Mouse (Mus musculus): ENCODE measurements around the gene Ccr7. TPM values are rescaled to one million over a fixed set of nuclear protein-coding genes. Genes with fewer than 3 reads are reported as not detected.

Gene Ccr7
- polyA plus RNA-seq, 1 experiment = 0.38 TPM

- no peak overlapping the region for H3K4me2 ChIP-seq (ENCODE audit: low read depth)
- no peak for TF ChIP-seq MYOD1 (IDR thresholded peaks at IDR 0.05; ENCODE audit: control insufficient read depth in 1 of 3, insufficient read length in 2 of 3, low read depth in 2 of 3)
- no peak for TF ChIP-seq POLR2A (IDR thresholded peaks at IDR 0.05; ENCODE audit: insufficient read length, low read depth)
- peak in 1 of 3 experiments; percentile 26 for TF ChIP-seq MYOG (IDR thresholded peaks at IDR 0.05; ENCODE audit: control insufficient read depth in 1 of 3, insufficient read depth in 1 of 3, insufficient read length in 2 of 3, low read depth in 2 of 3)
- no peak for TF ChIP-seq CEBPB (IDR thresholded peaks at IDR 0.05; ENCODE audit: insufficient read depth, poor library complexity, severe bottlenecking)
- no peak overlapping the region for H3K4me3 ChIP-seq
- no peaks in the 10 kb centered on the region for H3K79me2 ChIP-seq (ENCODE audit: control insufficient read depth, insufficient read depth)
- H3K27me3 ChIP-seq (ENCODE audit: control insufficient read depth, insufficient read depth, insufficient read length) = no peaks in the 10 kb centered on the region
- no peaks in the 10 kb centered on the region for H3K36me3 ChIP-seq (ENCODE audit: control insufficient read depth, insufficient read depth)
- H3ac ChIP-seq (ENCODE audit: control insufficient read depth, insufficient read length) = no peak overlapping the region
Observed at GRCm38 (mm10) chr11:99142493-99143095, 12.3 kb downstream of the Ccr7 start.

- Histone ChIP-seq H3K36me3 (ENCODE audit: control insufficient read depth, insufficient read depth) (no peaks in the 10 kb centered on the region), H3K4me3 (no peak overlapping the region)
Observed at GRCm38 (mm10) chr11:99142046-99142445, 12.8 kb downstream of the Ccr7 start.

GRCm38 (mm10) chr11:99141600-99141999, 13.3 kb downstream of the Ccr7 start:
- no peak overlapping the region for H3ac ChIP-seq (ENCODE audit: control insufficient read depth, insufficient read length)
- peak overlapping the region; percentile 9 for H3K4me2 ChIP-seq (ENCODE audit: low read depth)
- no peaks in the 10 kb centered on the region for H3K27me3 ChIP-seq (ENCODE audit: control insufficient read depth, insufficient read depth, insufficient read length)
- no peak overlapping the region for H3K4me3 ChIP-seq
- peak; percentile 36 to 89 (median 47) for TF ChIP-seq MYOG (IDR thresholded peaks at IDR 0.05; ENCODE audit: control insufficient read depth in 1 of 3, insufficient read depth in 1 of 3, insufficient read length in 2 of 3, low read depth in 2 of 3)
- peak; percentile 19 for TF ChIP-seq SRF (IDR thresholded peaks at IDR 0.05; ENCODE audit: control insufficient read depth, insufficient read length, low read depth)
- no peak for TF ChIP-seq TCF3 (IDR thresholded peaks at IDR 0.05; ENCODE audit: insufficient read length, low read depth)
- TF ChIP-seq REST (IDR thresholded peaks at IDR 0.05; ENCODE audit: insufficient read depth, insufficient read length) = no peak
- no peak for TF ChIP-seq USF1 (IDR thresholded peaks at IDR 0.05; ENCODE audit: low read depth)
- peak; percentile 91 for TF ChIP-seq CEBPB (IDR thresholded peaks at IDR 0.05; ENCODE audit: insufficient read depth, poor library complexity, severe bottlenecking)
- no peak for TF ChIP-seq POLR2AphosphoS2 (IDR thresholded peaks at IDR 0.05; ENCODE audit: insufficient read length, low read depth)
- peak; percentile 70 for TF ChIP-seq TCF12 (IDR thresholded peaks at IDR 0.05; ENCODE audit: insufficient read depth, poor library complexity, severe bottlenecking)
- TF ChIP-seq MYOD1 (IDR thresholded peaks at IDR 0.05; ENCODE audit: control insufficient read depth in 1 of 3, insufficient read length in 2 of 3, low read depth in 2 of 3) = peak in 2 of 3 experiments; percentile 67 to 81
- TF ChIP-seq POLR2A (IDR thresholded peaks at IDR 0.05; ENCODE audit: insufficient read length, low read depth) = no peak
- no peak for TF ChIP-seq MAX (IDR thresholded peaks at IDR 0.05; ENCODE audit: low read depth)
- TF ChIP-seq E2F4 (IDR thresholded peaks at IDR 0.05; ENCODE audit: insufficient read depth) = no peak
- H3K36me3 ChIP-seq (ENCODE audit: control insufficient read depth, insufficient read depth) = no peaks in the 10 kb centered on the region
- no peaks in the 10 kb centered on the region for H3K79me2 ChIP-seq (ENCODE audit: control insufficient read depth, insufficient read depth)

More at GRCm38 (mm10) chr11:99142046-99142445, 12.8 kb downstream of the Ccr7 start:
- no peaks in the 10 kb centered on the region for H3K27me3 ChIP-seq (ENCODE audit: control insufficient read depth, insufficient read depth, insufficient read length)
- H3ac ChIP-seq (ENCODE audit: control insufficient read depth, insufficient read length) = no peak overlapping the region
- H3K4me2 ChIP-seq (ENCODE audit: low read depth) = peak overlapping the region; percentile 9
- no peaks in the 10 kb centered on the region for H3K79me2 ChIP-seq (ENCODE audit: control insufficient read depth, insufficient read depth)
- TF ChIP-seq CEBPB (IDR thresholded peaks at IDR 0.05; ENCODE audit: insufficient read depth, poor library complexity, severe bottlenecking) = no peak
- TF ChIP-seq E2F4 (IDR thresholded peaks at IDR 0.05; ENCODE audit: insufficient read depth) = no peak
- no peak for TF ChIP-seq MYOD1 (IDR thresholded peaks at IDR 0.05; ENCODE audit: control insufficient read depth in 1 of 3, insufficient read length in 2 of 3, low read depth in 2 of 3)
- TF ChIP-seq MAX (IDR thresholded peaks at IDR 0.05; ENCODE audit: low read depth) = no peak

GRCm38 (mm10) chr11:99138976-99139375, 15.9 kb downstream of the Ccr7 start:
- H3ac ChIP-seq (ENCODE audit: control insufficient read depth, insufficient read length) = no peak overlapping the region
- no peaks in the 10 kb centered on the region for H3K36me3 ChIP-seq (ENCODE audit: control insufficient read depth, insufficient read depth)
- H3K4me2 ChIP-seq (ENCODE audit: low read depth) = no peak overlapping the region
- H3K4me3 ChIP-seq = no peak overlapping the region
- H3K79me2 ChIP-seq (ENCODE audit: control insufficient read depth, insufficient read depth) = no peaks in the 10 kb centered on the region
- TF ChIP-seq MYOG (IDR thresholded peaks at IDR 0.05; ENCODE audit: control insufficient read depth in 1 of 3, insufficient read depth in 1 of 3, insufficient read length in 2 of 3, low read depth in 2 of 3) (no peak), E2F4 (IDR thresholded peaks at IDR 0.05; ENCODE audit: insufficient read depth) (no peak), TCF12 (IDR thresholded peaks at IDR 0.05; ENCODE audit: insufficient read depth, poor library complexity, severe bottlenecking) (no peak), POLR2A (IDR thresholded peaks at IDR 0.05; ENCODE audit: insufficient read length, low read depth) (no peak), REST (IDR thresholded peaks at IDR 0.05; ENCODE audit: insufficient read depth, insufficient read length) (no peak), USF1 (IDR thresholded peaks at IDR 0.05; ENCODE audit: low read depth) (no peak), MYOD1 (IDR thresholded peaks at IDR 0.05; ENCODE audit: control insufficient read depth in 1 of 3, insufficient read length in 2 of 3, low read depth in 2 of 3) (no peak), CEBPB (IDR thresholded peaks at IDR 0.05; ENCODE audit: insufficient read depth, poor library complexity, severe bottlenecking) (no peak), POLR2AphosphoS2 (IDR thresholded peaks at IDR 0.05; ENCODE audit: insufficient read length, low read depth) (no peak), TCF3 (IDR thresholded peaks at IDR 0.05; ENCODE audit: insufficient read length, low read depth) (no peak), SRF (IDR thresholded peaks at IDR 0.05; ENCODE audit: control insufficient read depth, insufficient read length, low read depth) (no peak), MAX (IDR thresholded peaks at IDR 0.05; ENCODE audit: low read depth) (no peak)
- H3K27me3 ChIP-seq (ENCODE audit: control insufficient read depth, insufficient read depth, insufficient read length) = no peaks in the 10 kb centered on the region

GRCm38 (mm10) chr11:99137385-99137784, 17.5 kb downstream of the Ccr7 start:
- Histone ChIP-seq H3K79me2 (ENCODE audit: control insufficient read depth, insufficient read depth) (no peaks in the 10 kb centered on the region), H3K36me3 (ENCODE audit: control insufficient read depth, insufficient read depth) (no peaks in the 10 kb centered on the region), H3ac (ENCODE audit: control insufficient read depth, insufficient read length) (no peak overlapping the region), H3K4me2 (ENCODE audit: low read depth) (no peak overlapping the region), H3K4me3 (no peak overlapping the region), H3K27me3 (ENCODE audit: control insufficient read depth, insufficient read depth, insufficient read length) (no peaks in the 10 kb centered on the region)
- TF ChIP-seq TCF3 (IDR thresholded peaks at IDR 0.05; ENCODE audit: insufficient read length, low read depth) (peak; percentile 54), POLR2A (IDR thresholded peaks at IDR 0.05; ENCODE audit: insufficient read length, low read depth) (no peak), MAX (IDR thresholded peaks at IDR 0.05; ENCODE audit: low read depth) (no peak), SRF (IDR thresholded peaks at IDR 0.05; ENCODE audit: control insufficient read depth, insufficient read length, low read depth) (no peak), USF1 (IDR thresholded peaks at IDR 0.05; ENCODE audit: low read depth) (no peak), MYOG (IDR thresholded peaks at IDR 0.05; ENCODE audit: control insufficient read depth in 1 of 3, insufficient read depth in 1 of 3, insufficient read length in 2 of 3, low read depth in 2 of 3) (peak; percentile 27 to 92 (median 46)), CEBPB (IDR thresholded peaks at IDR 0.05; ENCODE audit: insufficient read depth, poor library complexity, severe bottlenecking) (no peak), TCF12 (IDR thresholded peaks at IDR 0.05; ENCODE audit: insufficient read depth, poor library complexity, severe bottlenecking) (peak; percentile 71), REST (IDR thresholded peaks at IDR 0.05; ENCODE audit: insufficient read depth, insufficient read length) (no peak), E2F4 (IDR thresholded peaks at IDR 0.05; ENCODE audit: insufficient read depth) (no peak), POLR2AphosphoS2 (IDR thresholded peaks at IDR 0.05; ENCODE audit: insufficient read length, low read depth) (no peak), MYOD1 (IDR thresholded peaks at IDR 0.05; ENCODE audit: control insufficient read depth in 1 of 3, insufficient read length in 2 of 3, low read depth in 2 of 3) (peak; percentile 28 to 95 (median 78))
